Mouse (Mus musculus) erythroid progenitor cell, adult 5-6 weeks (primary cell): ENCODE measurements around the gene Rab11b. TPM values are rescaled to one million over a fixed set of nuclear protein-coding genes. Genes with fewer than 3 reads are reported as not detected.
A peak's percentile ranks its signal among the peaks of the same experiment; 100 is the strongest.

Source experiments
- ATAC-seq: replicated peaks from 2 replicates; pipeline ENCODE4 v1.8.0; 2016; ENCODE audit warnings: moderate number of reproducible peaks, mild to moderate bottlenecking, moderate TSS enrichment, inconsistent platforms; ENCODE audit not compliant: poor library complexity, low FRiP score, severe bottlenecking
- total RNA-seq, 2 experiments: library from RNA; stranded (forward) in 1 of 2; stranded (reverse) in 1 of 2; fragments of 150-400 nt in 1 of 2; fragments of 186-747, 209-891 nt in 1 of 2; gene quantifications; 2 replicates each; pipeline versions ENCODE4 v1.2.3 to v1.2.4; 2015 to 2017; ENCODE audit warnings: low replicate concordance in 2 of 2

Rab11b gene
- total RNA-seq, 2 experiments from 2014 or later, result 42.6 to 59.1 TPM

- no peak for ATAC-seq
Measured at GRCm38 (mm10) chr17:33719736-33720378, 40.5 kb downstream of the Rab11b start.

GRCm38 (mm10) chr17:33718944-33719725 is 41.2 kb downstream of the Rab11b start:
- peak; percentile 5; the same call in 1 of the 2 replicates for ATAC-seq

- peak; percentile 93 for ATAC-seq
Measured at GRCm38 (mm10) chr17:33718384-33718881, 41.9 kb downstream of the Rab11b start, which contains the start of gene March2. March2 (minus strand) TSS chr17:33718670.

- no peak for ATAC-seq
Measured at GRCm38 (mm10) chr17:33717982-33718381, 42.3 kb downstream of the Rab11b start.

- ATAC-seq, result no peak
Measured at GRCm38 (mm10) chr17:33717246-33717645, 43.1 kb downstream of the Rab11b start.

- peak; percentile 69 for ATAC-seq
Measured at GRCm38 (mm10) chr17:33714779-33715178, 45.6 kb downstream of the Rab11b start.

GRCm38 (mm10) chr17:33713271-33713670 is 47.1 kb downstream of the Rab11b start:
- peak; percentile 84 for ATAC-seq

- ATAC-seq, result no peak
Measured at GRCm38 (mm10) chr17:33709834-33710233, 50.5 kb downstream of the Rab11b start.

- ATAC-seq, result no peak
Measured at GRCm38 (mm10) chr17:33703091-33703490, 57.2 kb downstream of the Rab11b start.

GRCm38 (mm10) chr17:33702178-33702577 is 58.2 kb downstream of the Rab11b start:
- ATAC-seq, result no peak

- no peak for ATAC-seq
Measured at GRCm38 (mm10) chr17:33695471-33695870, 64.9 kb downstream of the Rab11b start.

Other genes with a start within 250 kb of the Rab11b start
- gene Adamts10, start 236.3 kb downstream of the Rab11b start, total RNA-seq (2015; ENCODE audit: low replicate concordance), result 8.8 and 9.4 TPM in 2 replicates
- 4.2 and 5.6 TPM in 2 replicates for gene Adamts10, start 236.3 kb downstream of the Rab11b start, total RNA-seq (2017; ENCODE audit: low replicate concordance)
- gene Myo1f, start 204.8 kb downstream of the Rab11b start, total RNA-seq (2015; ENCODE audit: low replicate concordance), result 20.2 and 36.5 TPM in 2 replicates
- gene Myo1f, start 204.8 kb downstream of the Rab11b start, total RNA-seq (2017; ENCODE audit: low replicate concordance), result 21.4 TPM in 2 replicates
- gene Zfp414, start 131.4 kb downstream of the Rab11b start, total RNA-seq (2015; ENCODE audit: low replicate concordance), result 31.4 and 36.5 TPM in 2 replicates
- gene Zfp414, start 131.4 kb downstream of the Rab11b start, total RNA-seq (2017; ENCODE audit: low replicate concordance), result 22.3 and 28.9 TPM in 2 replicates
- 5.4 and 7.6 TPM in 2 replicates for gene Pram1, start 122.5 kb downstream of the Rab11b start, total RNA-seq (2015; ENCODE audit: low replicate concordance)
- 5.4 and 12.7 TPM in 2 replicates for gene Pram1, start 122.5 kb downstream of the Rab11b start, total RNA-seq (2017; ENCODE audit: low replicate concordance)
- gene Hnrnpm, start 73.7 kb downstream of the Rab11b start, total RNA-seq (2015; ENCODE audit: low replicate concordance), result 585 and 697 TPM in 2 replicates
- 520 and 703 TPM in 2 replicates for gene Hnrnpm, start 73.7 kb downstream of the Rab11b start, total RNA-seq (2017; ENCODE audit: low replicate concordance)
- gene March2, start 41.9 kb downstream of the Rab11b start, total RNA-seq (2015; ENCODE audit: low replicate concordance), result 409 and 494 TPM in 2 replicates
- 312 and 414 TPM in 2 replicates for gene March2, start 41.9 kb downstream of the Rab11b start, total RNA-seq (2017; ENCODE audit: low replicate concordance)
- 0.36 and 0.84 TPM in 2 replicates for gene Angptl4, start 21.3 kb upstream of the Rab11b start, total RNA-seq (2015; ENCODE audit: low replicate concordance)
- gene Angptl4, start 21.3 kb upstream of the Rab11b start, total RNA-seq (2017; ENCODE audit: low replicate concordance), result 0.77 TPM in 1 of 2 replicates, not detected in the other
- 5.0 TPM in 1 of 2 replicates, not detected in the other for gene Kank3, start 50.0 kb upstream of the Rab11b start, total RNA-seq (2015; ENCODE audit: low replicate concordance)
- gene Kank3, start 50.0 kb upstream of the Rab11b start, total RNA-seq (2017; ENCODE audit: low replicate concordance), result 2.7 TPM in 1 of 2 replicates, not detected in the other
- gene Rps28, start 64.0 kb upstream of the Rab11b start, total RNA-seq (2015; ENCODE audit: low replicate concordance), result 383 and 392 TPM in 2 replicates
- 429 and 508 TPM in 2 replicates for gene Rps28, start 64.0 kb upstream of the Rab11b start, total RNA-seq (2017; ENCODE audit: low replicate concordance)
- gene Ndufa7, start 64.0 kb upstream of the Rab11b start, total RNA-seq (2015; ENCODE audit: low replicate concordance), result 95.5 and 109 TPM in 2 replicates
- gene Ndufa7, start 64.0 kb upstream of the Rab11b start, total RNA-seq (2017; ENCODE audit: low replicate concordance), result 42.4 and 46.1 TPM in 2 replicates
- gene Cd320, start 82.6 kb upstream of the Rab11b start, total RNA-seq (2015; ENCODE audit: low replicate concordance), result 2.9 TPM in 1 of 2 replicates, not detected in the other
- gene Cd320, start 82.6 kb upstream of the Rab11b start, total RNA-seq (2017; ENCODE audit: low replicate concordance), result 0.39 TPM in 1 of 2 replicates, not detected in the other
- gene Gm7029, start 113.3 kb upstream of the Rab11b start, total RNA-seq (2015; ENCODE audit: low replicate concordance), result not detected in 2 replicates
- not detected in 2 replicates for gene Gm7029, start 113.3 kb upstream of the Rab11b start, total RNA-seq (2017; ENCODE audit: low replicate concordance)
- gene Kifc1, start 130.1 kb upstream of the Rab11b start, total RNA-seq (2015; ENCODE audit: low replicate concordance), result 89.3 and 150 TPM in 2 replicates
- 479 and 506 TPM in 2 replicates for gene Kifc1, start 130.1 kb upstream of the Rab11b start, total RNA-seq (2017; ENCODE audit: low replicate concordance)
- not detected in 2 replicates for gene Platr17, start 144.6 kb upstream of the Rab11b start, total RNA-seq (2015; ENCODE audit: low replicate concordance)
- gene Platr17, start 144.6 kb upstream of the Rab11b start, total RNA-seq (2017; ENCODE audit: low replicate concordance), result not detected in 2 replicates
- gene Daxx, start 148.9 kb upstream of the Rab11b start, total RNA-seq (2015; ENCODE audit: low replicate concordance), result 18.0 and 23.9 TPM in 2 replicates
- 23.4 and 29.3 TPM in 2 replicates for gene Daxx, start 148.9 kb upstream of the Rab11b start, total RNA-seq (2017; ENCODE audit: low replicate concordance)
- 86.1 and 88.4 TPM in 2 replicates for gene Tapbp, start 155.4 kb upstream of the Rab11b start, total RNA-seq (2015; ENCODE audit: low replicate concordance)
- 88.8 and 97.2 TPM in 2 replicates for gene Tapbp, start 155.4 kb upstream of the Rab11b start, total RNA-seq (2017; ENCODE audit: low replicate concordance)
- gene Zbtb22, start 155.4 kb upstream of the Rab11b start, total RNA-seq (2015; ENCODE audit: low replicate concordance), result 11.7 and 23.8 TPM in 2 replicates
- gene Zbtb22, start 155.4 kb upstream of the Rab11b start, total RNA-seq (2017; ENCODE audit: low replicate concordance), result 20.3 and 28.8 TPM in 2 replicates
- 8.6 and 13.4 TPM in 2 replicates for gene Rgl2, start 169.0 kb upstream of the Rab11b start, total RNA-seq (2015; ENCODE audit: low replicate concordance)
- 11.3 and 29.0 TPM in 2 replicates for gene Rgl2, start 169.0 kb upstream of the Rab11b start, total RNA-seq (2017; ENCODE audit: low replicate concordance)
- gene Pfdn6, start 179.8 kb upstream of the Rab11b start, total RNA-seq (2015; ENCODE audit: low replicate concordance), result 52.0 and 68.1 TPM in 2 replicates
- gene Pfdn6, start 179.8 kb upstream of the Rab11b start, total RNA-seq (2017; ENCODE audit: low replicate concordance), result 40.0 and 109 TPM in 2 replicates
- gene Wdr46, start 180.1 kb upstream of the Rab11b start, total RNA-seq (2015; ENCODE audit: low replicate concordance), result 3.6 and 11.3 TPM in 2 replicates
- 4.6 and 8.2 TPM in 2 replicates for gene Wdr46, start 180.1 kb upstream of the Rab11b start, total RNA-seq (2017; ENCODE audit: low replicate concordance)
- not detected in 2 replicates for gene B3galt4, start 191.0 kb upstream of the Rab11b start, total RNA-seq (2015; ENCODE audit: low replicate concordance)
- gene B3galt4, start 191.0 kb upstream of the Rab11b start, total RNA-seq (2017; ENCODE audit: low replicate concordance), result 0.26 and 2.8 TPM in 2 replicates
- 8.0 and 18.4 TPM in 2 replicates for gene Vps52, start 195.3 kb upstream of the Rab11b start, total RNA-seq (2015; ENCODE audit: low replicate concordance)
- 11.5 and 17.8 TPM in 2 replicates for gene Vps52, start 195.3 kb upstream of the Rab11b start, total RNA-seq (2017; ENCODE audit: low replicate concordance)
- gene Rps18, start 195.5 kb upstream of the Rab11b start, total RNA-seq (2015; ENCODE audit: low replicate concordance), result 779 and 808 TPM in 2 replicates
- gene Rps18, start 195.5 kb upstream of the Rab11b start, total RNA-seq (2017; ENCODE audit: low replicate concordance), result 194 and 380 TPM in 2 replicates
- gene H2-K1, start 239.8 kb upstream of the Rab11b start, total RNA-seq (2015; ENCODE audit: low replicate concordance), result 315 and 400 TPM in 2 replicates
- 167 and 182 TPM in 2 replicates for gene H2-K1, start 239.8 kb upstream of the Rab11b start, total RNA-seq (2017; ENCODE audit: low replicate concordance)